Mouse (Mus musculus): Measurements from ENCODE around the gene Slc35a5. TPM values are rescaled to one million over a fixed set of nuclear protein-coding genes. Genes with fewer than 3 reads are reported as not detected.

The Slc35a5 gene
- 13.9 and 14.0 TPM in 2 replicates for polyA plus RNA-seq (2016; fragmentation: Nextera tagmentation; extraction: Ambion mirVana)

DNA sequence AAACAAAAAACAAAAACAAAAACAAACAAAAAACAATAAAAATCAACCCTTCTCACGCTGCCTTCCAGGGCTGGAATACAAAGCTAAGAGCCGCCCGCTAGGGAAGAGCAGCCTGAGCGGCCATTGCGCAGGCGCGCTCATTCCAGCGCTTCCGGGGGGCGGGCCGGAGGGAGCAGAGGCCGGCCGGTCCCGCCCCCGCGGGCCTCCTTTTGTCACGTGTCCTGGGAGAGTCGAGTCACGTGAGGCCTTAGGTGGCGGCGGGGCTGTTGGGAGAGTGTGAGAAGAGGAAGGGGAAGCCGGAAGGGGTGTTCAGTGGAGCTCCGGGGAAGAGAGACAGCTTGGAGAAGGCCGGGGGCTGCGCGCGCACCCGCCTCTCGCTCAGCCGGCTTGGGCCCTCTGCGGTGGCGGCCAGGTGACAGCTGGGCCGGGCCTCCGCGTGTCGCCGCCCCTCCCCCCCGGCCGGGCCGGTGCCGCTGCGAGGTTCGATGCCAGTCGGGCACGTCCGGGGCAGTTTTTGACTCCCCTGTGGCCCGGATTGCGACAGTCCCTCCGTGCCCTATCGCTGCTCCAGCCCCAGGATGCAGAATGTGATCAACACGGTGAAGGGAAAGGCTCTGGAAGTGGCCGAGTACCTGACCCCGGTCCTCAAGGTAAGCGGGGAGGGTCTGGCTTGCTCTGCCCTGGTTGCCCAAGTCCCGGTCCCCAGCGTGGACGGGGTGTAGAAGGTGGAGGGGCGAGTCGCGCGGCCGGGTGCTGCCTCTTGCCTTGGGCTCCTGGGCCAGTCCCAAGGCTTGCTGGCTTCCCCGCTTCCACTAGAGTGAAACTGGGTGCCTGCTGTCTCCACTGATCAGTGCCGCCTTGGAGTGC is at the start of gene Slc35a5, which contains the start of gene Atg3:
TSS of gene Slc35a5 (minus strand) at position 185 of the 867 bp plus-strand sequence.
TSS of gene Atg3 (plus strand) at position 264 of the 867 bp plus-strand sequence.
- DNase-seq (ENCODE audit: low spot score): peak; percentile 98
- Histone ChIP-seq H3K4me1 (peaks cover 15% of the 10 kb centered on the region), H3K9me3 (no peaks in the 10 kb centered on the region), H3K36me3 (peaks cover 13% of the 10 kb centered on the region; the same call in 1 of the 2 replicates), H3K4me3 (peak within 1 kb of the TSS; percentile 95), H3K27ac (peak within 1 kb of the TSS; percentile 92), H3K27me3 (ENCODE audit: insufficient read depth, poor library complexity, severe bottlenecking) (no peaks in the 10 kb centered on the region)
- WGBS: under 1% methylated on average over 62 of the region's 64 CpGs

DNA sequence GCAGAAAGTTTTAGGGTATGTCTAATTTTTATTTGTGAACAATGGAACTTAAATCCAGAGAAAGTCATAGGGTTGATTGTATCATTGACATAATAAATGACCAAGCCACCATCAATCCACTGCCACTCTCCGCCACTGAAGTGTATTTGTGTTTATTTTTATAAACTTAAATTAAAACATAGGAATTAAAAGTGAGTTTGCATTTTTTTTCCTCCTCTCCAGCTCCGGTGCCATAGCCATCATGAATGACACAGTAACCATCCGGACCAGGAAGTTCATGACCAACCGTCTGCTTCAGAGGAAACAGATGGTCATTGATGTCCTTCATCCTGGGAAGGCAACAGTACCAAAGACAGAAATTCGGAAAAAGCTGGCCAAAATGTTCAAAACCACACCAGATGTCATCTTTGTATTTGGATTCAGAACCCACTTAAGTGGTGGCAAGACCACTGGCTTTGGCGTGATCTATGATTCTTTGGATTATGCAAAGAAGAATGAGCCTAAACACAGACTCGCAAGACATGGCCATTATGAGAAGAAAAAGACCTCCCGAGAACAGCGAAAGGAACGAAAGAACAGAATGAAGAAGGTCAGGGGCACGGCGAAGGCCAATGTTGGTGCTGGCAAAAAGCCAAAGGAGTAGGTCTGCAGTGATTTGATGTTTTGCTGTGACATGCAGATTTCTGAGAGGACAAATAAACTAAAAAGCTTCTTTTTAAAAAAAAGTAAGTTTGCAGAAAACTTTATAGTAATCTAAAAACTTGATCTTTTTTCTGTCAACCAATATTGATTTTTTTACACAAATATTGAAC is 46.6 kb upstream of the Slc35a5 start:
- WGBS: 86% methylated on average over 12 of the region's 12 CpGs
- Histone ChIP-seq H3K27ac (no peak overlapping the region), H3K9me3 (no peaks in the 10 kb centered on the region), H3K4me3 (no peak overlapping the region), H3K4me1 (no peaks in the 10 kb centered on the region), H3K27me3 (ENCODE audit: insufficient read depth, poor library complexity, severe bottlenecking) (no peaks in the 10 kb centered on the region), H3K36me3 (no peaks in the 10 kb centered on the region)
- DNase-seq (ENCODE audit: low spot score): no peak

DNA sequence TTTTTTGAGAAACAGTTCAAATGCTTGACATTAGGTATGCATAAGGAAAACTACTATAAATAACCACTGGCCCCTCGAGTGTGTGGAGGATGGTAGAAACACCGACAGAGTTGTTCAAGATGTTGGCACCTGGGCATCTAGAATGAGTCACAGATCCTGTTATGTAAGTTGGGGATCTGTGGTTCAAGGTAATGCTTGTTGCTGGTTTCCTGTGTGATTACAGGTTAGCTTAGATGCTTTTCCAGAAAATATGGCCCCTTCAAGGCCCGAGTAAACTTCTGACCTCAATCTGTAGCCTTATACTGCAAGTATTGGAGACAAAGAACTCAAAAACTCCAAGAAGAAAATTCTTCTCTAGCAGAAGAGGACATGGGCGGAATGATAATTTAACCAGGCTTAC is 45.9 kb upstream of the Slc35a5 start:
- WGBS: 80% methylated on average over 4 of the region's 4 CpGs
- no peak for DNase-seq (ENCODE audit: low spot score)
- H3K4me3 ChIP-seq: no peak overlapping the region
- H3K27ac ChIP-seq: no peak overlapping the region
- H3K36me3 ChIP-seq: no peaks in the 10 kb centered on the region
- H3K4me1 ChIP-seq: no peaks in the 10 kb centered on the region
- no peaks in the 10 kb centered on the region for H3K27me3 ChIP-seq (ENCODE audit: insufficient read depth, poor library complexity, severe bottlenecking)
- no peaks in the 10 kb centered on the region for H3K9me3 ChIP-seq

DNA sequence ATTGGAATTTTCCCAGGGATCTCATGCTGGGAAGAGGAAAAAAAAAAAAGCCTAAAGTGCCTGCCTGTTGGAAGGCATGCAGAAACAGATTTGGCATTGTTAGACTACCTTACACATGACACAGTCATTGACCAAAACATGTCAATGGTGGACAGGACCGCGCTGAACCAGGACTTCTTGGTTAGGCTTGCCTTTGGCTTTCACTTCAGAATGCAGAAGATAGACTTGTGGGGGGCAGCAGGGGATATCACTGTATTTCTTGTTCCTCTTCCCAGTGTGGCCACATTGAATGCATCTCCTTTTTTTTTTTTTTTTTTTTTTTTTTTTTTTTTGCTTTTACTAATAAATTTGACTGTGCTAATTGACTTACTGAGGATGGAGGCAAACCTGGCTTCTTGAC is 42.9 kb upstream of the Slc35a5 start:
- no peaks in the 10 kb centered on the region for H3K4me1 ChIP-seq
- 86% methylated on average over 2 of the region's 2 CpGs for WGBS
- no peaks in the 10 kb centered on the region for H3K36me3 ChIP-seq
- DNase-seq (ENCODE audit: low spot score): no peak
- H3K27me3 ChIP-seq (ENCODE audit: insufficient read depth, poor library complexity, severe bottlenecking): no peaks in the 10 kb centered on the region
- H3K4me3 ChIP-seq: no peak overlapping the region
- H3K27ac ChIP-seq: no peak overlapping the region
- H3K9me3 ChIP-seq: no peaks in the 10 kb centered on the region

DNA sequence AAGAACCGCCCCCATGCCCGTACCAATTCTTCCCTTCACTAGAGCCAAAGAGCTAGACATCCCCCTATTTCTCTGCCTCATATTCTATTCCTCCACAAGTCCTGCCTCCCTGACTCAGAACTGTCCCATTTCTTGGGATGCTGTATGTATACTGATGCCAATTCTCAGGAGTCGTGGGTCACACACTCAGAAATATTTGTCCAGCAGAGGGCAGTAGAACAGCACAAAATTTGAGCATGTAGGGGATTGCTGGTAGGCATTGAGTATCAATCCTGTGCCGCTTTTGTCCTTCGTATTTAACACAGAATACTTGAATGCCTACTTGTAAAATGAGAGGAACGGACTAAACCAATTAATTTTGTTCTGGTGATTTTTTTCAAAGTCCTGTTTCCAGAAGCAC is 38.3 kb upstream of the Slc35a5 start:
- H3K9me3 ChIP-seq: no peaks in the 10 kb centered on the region
- 43% methylated on average over 6 of the region's 6 CpGs for WGBS
- peak; percentile 75 for DNase-seq (ENCODE audit: low spot score)
- no peaks in the 10 kb centered on the region for H3K4me1 ChIP-seq
- H3K27ac ChIP-seq: no peak overlapping the region
- no peak overlapping the region for H3K4me3 ChIP-seq
- no peaks in the 10 kb centered on the region for H3K27me3 ChIP-seq (ENCODE audit: insufficient read depth, poor library complexity, severe bottlenecking)
- H3K36me3 ChIP-seq: no peaks in the 10 kb centered on the region

DNA sequence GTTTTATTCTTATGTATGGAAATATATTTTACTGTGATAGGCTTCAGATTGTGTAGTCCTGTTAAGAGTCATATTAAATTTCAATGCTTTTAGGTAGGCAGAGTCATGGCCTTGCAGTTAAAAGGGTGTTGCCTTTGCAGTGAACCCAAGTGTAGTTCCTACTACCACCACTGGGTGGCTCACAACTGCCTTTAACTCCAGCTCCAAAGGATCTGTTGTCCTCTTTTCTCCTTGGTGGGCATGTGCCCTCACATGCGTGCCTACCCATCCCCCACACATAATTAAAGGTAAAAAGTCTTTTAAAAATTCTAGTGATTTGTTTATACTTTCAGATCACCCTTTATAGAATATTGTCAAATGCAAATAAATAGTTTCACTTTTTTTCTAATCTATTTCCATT is 34.1 kb upstream of the Slc35a5 start:
- Histone ChIP-seq H3K27ac (no peak overlapping the region), H3K27me3 (ENCODE audit: insufficient read depth, poor library complexity, severe bottlenecking) (no peaks in the 10 kb centered on the region), H3K9me3 (no peaks in the 10 kb centered on the region), H3K36me3 (peaks cover 5% of the 10 kb centered on the region; the same call in 1 of the 2 replicates), H3K4me1 (no peaks in the 10 kb centered on the region), H3K4me3 (no peak overlapping the region)
- 4% methylated on average over 1 of the region's 1 CpGs for WGBS
- DNase-seq (ENCODE audit: low spot score): peak; percentile 80

DNA sequence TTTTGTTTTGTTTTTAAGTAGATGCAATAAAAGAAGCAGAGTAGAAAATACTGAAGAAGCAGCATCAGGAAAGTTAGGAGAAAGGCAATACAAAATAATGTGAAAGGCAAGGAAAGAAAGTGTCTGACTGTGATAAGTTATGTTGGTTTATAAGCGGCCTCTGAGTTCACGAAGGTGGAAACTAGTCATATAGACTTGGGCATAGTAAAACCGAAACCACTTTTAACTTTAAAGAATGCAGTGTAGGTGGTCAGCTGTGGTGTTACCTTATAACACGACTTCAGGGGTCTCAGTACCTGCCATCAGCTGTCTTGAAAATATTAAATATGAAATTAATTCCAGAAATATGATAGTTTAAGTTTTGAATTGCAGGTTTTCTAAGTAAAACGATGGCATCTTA is 23.3 kb upstream of the Slc35a5 start:
- 93% methylated on average over 5 of the region's 5 CpGs for WGBS
- Histone ChIP-seq H3K9me3 (no peaks in the 10 kb centered on the region), H3K27me3 (ENCODE audit: insufficient read depth, poor library complexity, severe bottlenecking) (no peaks in the 10 kb centered on the region)

DNA sequence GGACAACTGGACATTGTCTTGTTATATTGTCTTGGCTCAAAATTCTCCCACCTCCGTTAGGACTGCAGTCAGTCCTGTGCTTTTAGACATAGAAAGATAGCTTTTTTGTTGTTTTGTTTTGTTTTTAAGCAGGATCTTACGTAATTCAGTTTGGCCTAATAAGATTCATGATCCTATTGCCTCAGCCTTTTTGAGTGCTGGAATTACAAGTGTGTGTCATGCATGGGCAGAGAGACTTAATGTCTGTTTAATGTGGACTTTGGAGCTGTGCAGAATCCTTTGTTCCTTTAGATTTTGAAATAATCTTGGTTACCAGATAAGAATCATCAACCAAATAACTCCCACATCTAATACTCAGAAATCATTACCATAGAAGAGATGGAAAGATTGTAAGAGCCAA is 20.0 kb upstream of the Slc35a5 start:
- WGBS: 91% methylated on average over 2 of the region's 2 CpGs
- H3K27me3 ChIP-seq (ENCODE audit: insufficient read depth, poor library complexity, severe bottlenecking): no peaks in the 10 kb centered on the region
- no peaks in the 10 kb centered on the region for H3K9me3 ChIP-seq
- H3K27ac ChIP-seq: no peak overlapping the region
- H3K4me3 ChIP-seq: no peak overlapping the region
- DNase-seq (ENCODE audit: low spot score): no peak
- H3K4me1 ChIP-seq: no peaks in the 10 kb centered on the region
- peaks cover 7% of the 10 kb centered on the region; the same call in 1 of the 2 replicates for H3K36me3 ChIP-seq

More for the DNA sequence above, 23.3 kb upstream of the Slc35a5 start:
- no peak for DNase-seq (ENCODE audit: low spot score)
- peaks cover 10% of the 10 kb centered on the region for H3K36me3 ChIP-seq
- H3K4me3 ChIP-seq: no peak overlapping the region
- H3K4me1 ChIP-seq: no peaks in the 10 kb centered on the region
- H3K27ac ChIP-seq: no peak overlapping the region

DNA sequence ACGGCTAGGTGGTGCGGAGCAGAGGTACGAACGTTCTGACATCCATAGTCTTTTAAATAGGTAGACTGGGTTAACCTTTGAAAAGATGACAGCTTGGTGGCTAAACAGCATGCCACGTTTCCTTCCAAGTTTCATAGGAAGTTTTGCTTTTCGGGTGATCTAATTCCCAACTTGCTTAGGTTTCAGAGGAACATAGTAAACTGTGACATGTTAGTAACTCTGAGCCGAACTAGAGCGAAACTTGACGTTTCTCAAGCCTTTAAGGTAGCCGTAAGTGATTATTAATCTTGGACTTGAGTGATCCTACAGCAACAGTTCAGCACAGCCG is 847 bp upstream of the Slc35a5 start:
- Histone ChIP-seq H3K9me3 (no peaks in the 10 kb centered on the region), H3K4me3 (peak overlapping the region; percentile 95), H3K36me3 (peaks cover 13% of the 10 kb centered on the region; the same call in 1 of the 2 replicates), H3K4me1 (peaks cover 15% of the 10 kb centered on the region), H3K27me3 (ENCODE audit: insufficient read depth, poor library complexity, severe bottlenecking) (no peaks in the 10 kb centered on the region), H3K27ac (peak overlapping the region; percentile 92)
- no peak for DNase-seq (ENCODE audit: low spot score)
- 5% methylated on average over 11 of the region's 11 CpGs for WGBS

DNA sequence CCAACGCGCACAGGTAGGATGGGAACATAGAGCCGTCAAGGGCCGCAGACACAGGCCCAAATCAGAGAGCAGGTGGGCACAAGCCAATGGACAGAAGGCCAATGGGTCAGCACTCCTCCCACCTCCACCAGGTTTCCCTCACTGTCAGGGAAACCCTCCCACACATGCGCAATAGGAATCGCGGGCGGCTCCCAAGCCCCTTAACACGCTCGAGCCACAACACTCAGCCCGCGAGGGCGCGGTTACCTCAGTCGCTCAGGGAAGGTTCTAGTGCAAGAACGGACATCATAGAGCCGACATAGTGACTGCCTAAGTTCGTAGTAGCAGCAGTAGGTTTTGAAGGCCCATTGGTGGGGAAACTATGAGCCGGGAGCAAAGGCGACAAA is 377 bp downstream of the Slc35a5 start:
- Histone ChIP-seq H3K27ac (peak overlapping the region; percentile 92), H3K4me1 (peaks cover 15% of the 10 kb centered on the region), H3K9me3 (no peaks in the 10 kb centered on the region), H3K27me3 (ENCODE audit: insufficient read depth, poor library complexity, severe bottlenecking) (no peaks in the 10 kb centered on the region), H3K36me3 (peaks cover 13% of the 10 kb centered on the region; the same call in 1 of the 2 replicates), H3K4me3 (peak overlapping the region; percentile 95)
- DNase-seq (ENCODE audit: low spot score): peak; percentile 93
- WGBS: under 1% methylated on average over 20 of the region's 20 CpGs

DNA sequence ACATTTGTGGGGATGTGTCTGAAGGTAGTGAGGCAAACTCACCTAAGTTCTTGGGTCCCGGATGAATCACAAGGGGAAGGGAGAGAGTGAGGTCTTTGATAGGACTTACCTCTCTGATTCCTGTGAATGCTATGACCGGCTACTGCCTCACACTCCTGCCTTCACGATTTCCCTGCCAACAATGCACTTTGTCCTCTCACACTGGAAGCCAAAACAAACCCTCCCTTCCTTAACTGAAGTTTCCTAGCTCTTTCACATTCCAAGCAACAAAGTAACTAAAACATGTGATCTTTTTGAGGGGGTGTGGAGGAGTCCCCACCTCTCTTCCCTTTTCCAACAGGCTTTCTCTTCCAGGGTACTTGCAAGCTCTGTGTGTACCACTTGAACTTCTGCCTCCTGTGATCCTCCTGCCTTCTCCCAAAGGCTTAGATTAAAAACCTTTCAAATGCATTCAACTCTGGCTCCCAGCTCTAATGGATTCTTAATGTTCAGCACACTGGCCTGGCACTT is 3.7 kb downstream of the Slc35a5 start:
- peaks cover 34% of the 10 kb centered on the region for H3K36me3 ChIP-seq
- WGBS: 85% methylated on average over 3 of the region's 3 CpGs
- no peaks in the 10 kb centered on the region for H3K9me3 ChIP-seq
- no peak for DNase-seq (ENCODE audit: low spot score)
- H3K27me3 ChIP-seq (ENCODE audit: insufficient read depth, poor library complexity, severe bottlenecking): no peaks in the 10 kb centered on the region
- H3K27ac ChIP-seq: no peak overlapping the region
- peaks cover 10% of the 10 kb centered on the region for H3K4me1 ChIP-seq
- H3K4me3 ChIP-seq: no peak overlapping the region

DNA sequence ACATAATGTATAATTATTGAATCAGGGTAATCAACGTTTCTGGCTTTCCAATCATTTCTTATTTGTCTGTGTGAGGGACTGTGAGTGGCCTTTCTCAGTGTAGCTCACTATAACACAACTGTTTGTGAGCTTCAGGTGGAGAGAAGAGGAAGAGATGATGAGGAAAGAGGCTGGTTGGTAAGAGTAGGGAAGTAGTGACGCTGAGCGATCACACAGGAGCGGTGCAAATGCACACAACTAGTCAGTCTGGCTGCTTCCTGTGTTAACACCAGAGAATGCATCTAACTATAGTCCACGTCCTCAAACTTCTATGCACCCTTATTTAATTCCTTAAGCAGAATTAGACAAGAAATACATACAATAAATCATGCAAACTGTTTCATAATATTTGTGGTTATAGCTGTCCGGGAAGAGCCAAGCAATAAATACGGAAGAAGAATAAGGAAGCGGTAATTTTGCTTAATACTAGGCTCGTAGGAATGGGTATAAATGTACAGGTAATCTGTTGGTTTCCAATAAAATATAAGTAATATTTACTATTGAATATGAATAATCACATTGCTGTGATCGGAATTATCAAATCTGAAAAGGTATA is 9.9 kb downstream of the Slc35a5 start:
- 93% methylated on average over 10 of the region's 10 CpGs for WGBS
- H3K9me3 ChIP-seq: no peaks in the 10 kb centered on the region
- H3K27ac ChIP-seq: no peak overlapping the region
- H3K27me3 ChIP-seq (ENCODE audit: insufficient read depth, poor library complexity, severe bottlenecking): no peaks in the 10 kb centered on the region
- H3K4me1 ChIP-seq: no peaks in the 10 kb centered on the region
- H3K36me3 ChIP-seq: peaks cover 62% of the 10 kb centered on the region
- H3K4me3 ChIP-seq: no peak overlapping the region
- no peak for DNase-seq (ENCODE audit: low spot score)

All from heart, embryonic 10.5 days (tissue).